Mouse (Mus musculus) kidney, adult 2 months (tissue): ENCODE measurements around the gene Ctdspl.

Source experiments
- CTCF ChIP-seq: fragments of 200-500 bp; conservative IDR thresholded peaks from 2 replicates; pipeline ENCODE4 v1.5.1; 2011; ENCODE audit warnings: low read depth, mild to moderate bottlenecking, control low read depth, low read length, moderate library complexity, mixed read lengths; ENCODE audit not compliant: insufficient read depth, insufficient read length
- POLR2A ChIP-seq: fragments of 200-500 bp; IDR thresholded peaks from one replicate; pipeline ENCODE4 v1.6.1; 2011; ENCODE audit warnings: low read depth, low read length, control low read depth

- TF ChIP-seq POLR2A (no peak), CTCF (no peak)
Measured at GRCm38 (mm10) chr9:118883150-118883549, 43.1 kb upstream of the Ctdspl start.
